Mouse (Mus musculus) lung, postnatal 0 days (tissue): ENCODE measurements around the gene St6galnac5. TPM values are rescaled to one million over a fixed set of nuclear protein-coding genes. Genes with fewer than 3 reads are reported as not detected.

Source experiments
- ATAC-seq: fragments of 200-750 bp; cut with Nextera tagmentation; 2 replicates; pipeline ENCODE4 v1.8.0; 2017; ENCODE audit warnings: moderate library complexity
- DNase-seq: peaks from one replicate; pipeline ENCODE4 v3.0.0-alpha.2; 2016; ENCODE audit warnings: low spot score
- H3K27ac ChIP-seq: fragments of 300-500 bp; sonication (generic); 2 replicates; pipeline ENCODE4 v1.5.1; 2014; ENCODE audit warnings: antibody characterized with exemption, mild to moderate bottlenecking, low read length, mixed read lengths
- H3K27me3 ChIP-seq: fragments of 300-500 bp; sonication (generic); replicated peaks from 2 replicates; pipeline ENCODE4 v1.6.1; 2014; ENCODE audit warnings: low read length, mixed read lengths; ENCODE audit not compliant: insufficient read depth
- H3K36me3 ChIP-seq: fragments of 300-500 bp; sonication (generic); 2 replicates; pipeline ENCODE4 v1.6.1; 2014; ENCODE audit warnings: low read length, mixed read lengths; ENCODE audit not compliant: insufficient read depth
- H3K4me1 ChIP-seq: fragments of 300-500 bp; sonication (generic); 2 replicates; pipeline ENCODE4 v1.6.1; 2014; ENCODE audit warnings: antibody characterized with exemption, low read depth, low read length, mixed read lengths; ENCODE audit not compliant: insufficient read depth
- H3K4me2 ChIP-seq: fragments of 300-500 bp; sonication (generic); replicated peaks from 2 replicates; pipeline ENCODE4 v1.6.1; 2014; ENCODE audit warnings: low read depth, mild to moderate bottlenecking, low read length, moderate library complexity, mixed read lengths
- H3K4me3 ChIP-seq: fragments of 300-500 bp; sonication (generic); 2 replicates; pipeline ENCODE4 v1.5.1; 2014; ENCODE audit warnings: low read depth, low read length
- H3K9ac ChIP-seq: fragments of 300-500 bp; sonication (generic); replicated peaks from 2 replicates; pipeline ENCODE4 v1.6.1; 2014; ENCODE audit warnings: low read depth, mild to moderate bottlenecking
- H3K9me3 ChIP-seq: fragments of 300-500 bp; sonication (generic); 2 replicates; pipeline ENCODE4 v1.6.1; 2016; ENCODE audit warnings: low read length, mixed read lengths
- CTCF ChIP-seq: IDR thresholded peaks from 2 replicates; pipeline ENCODE4 v1.5.1; 2016; ENCODE audit warnings: antibody characterized with exemption, mild to moderate bottlenecking
- EP300 ChIP-seq: IDR thresholded peaks from 2 replicates; pipeline ENCODE4 v1.6.1; 2016; ENCODE audit warnings: antibody characterized with exemption, mild to moderate bottlenecking, control low read depth
- whole genome bisulfite sequencing: fragments of 180-500 bp; shearing (Covaris S2); extraction: QIAGEN DNeasy Blood & Tissue Kit; methylation state at CpG from one replicate; pipeline ENCODE4 v1.1.7; 2014; 5-methylcytosine and 5-hydroxymethylcytosine counted together
- polyA plus RNA-seq: library from polyadenylated mRNA; unstranded; fragments of >200 nt; fragmentation: Nextera tagmentation; extraction: Ambion mirVana; gene quantifications from 2 replicates; pipeline ENCODE4 v1.2.1, GENCODE M21; 2015

St6galnac5 gene
- polyA plus RNA-seq, 1 experiment from 2014 or later, result 2.4 TPM

- ATAC-seq, result no peak
- no peak overlapping the region for H3K9ac ChIP-seq
- no peak overlapping the region for H3K27ac ChIP-seq
- H3K4me2 ChIP-seq, result no peak overlapping the region
- H3K4me1 ChIP-seq, result no peaks in the 10 kb centered on the region
- H3K36me3 ChIP-seq, result no peaks in the 10 kb centered on the region
- 50% methylated on average over 11 of the region's 11 CpGs for WGBS
- H3K4me3 ChIP-seq, result no peak overlapping the region
- no peak for TF ChIP-seq EP300
- TF ChIP-seq CTCF, result no peak
- H3K27me3 ChIP-seq, result no peaks in the 10 kb centered on the region
- no peak for DNase-seq
- H3K9me3 ChIP-seq, result no peaks in the 10 kb centered on the region
These were observed 30.2 kb downstream of the St6galnac5 start for GRCm38 (mm10) chr3:152951634-152952545.

- H3K27ac ChIP-seq, result no peak overlapping the region
- no peak overlapping the region for H3K9ac ChIP-seq
- no peaks in the 10 kb centered on the region for H3K9me3 ChIP-seq
- no peak overlapping the region for H3K4me3 ChIP-seq
- H3K36me3 ChIP-seq, result no peaks in the 10 kb centered on the region
- H3K4me1 ChIP-seq, result no peaks in the 10 kb centered on the region
- no peak overlapping the region for H3K4me2 ChIP-seq
- no peaks in the 10 kb centered on the region for H3K27me3 ChIP-seq
- ATAC-seq (no peak), DNase-seq (no peak)
- TF ChIP-seq EP300, result no peak
- no peak; the same call in 1 of the 2 replicates for TF ChIP-seq CTCF
- WGBS, result 89% methylated on average over 9 of the region's 9 CpGs
These were observed 31.1 kb downstream of the St6galnac5 start for GRCm38 (mm10) chr3:152950914-152951313.

- DNase-seq (no peak), ATAC-seq (no peak)
- no peaks in the 10 kb centered on the region for H3K27me3 ChIP-seq
- H3K4me1 ChIP-seq, result no peaks in the 10 kb centered on the region
- no peak overlapping the region for H3K9ac ChIP-seq
- no peaks in the 10 kb centered on the region for H3K36me3 ChIP-seq
- no peak overlapping the region for H3K27ac ChIP-seq
- H3K9me3 ChIP-seq, result no peaks in the 10 kb centered on the region
- H3K4me2 ChIP-seq, result no peak overlapping the region
- TF ChIP-seq EP300 (no peak), CTCF (no peak)
- no peak overlapping the region for H3K4me3 ChIP-seq
- WGBS, result 88% methylated on average over 5 of the region's 5 CpGs
These were observed 31.7 kb downstream of the St6galnac5 start for GRCm38 (mm10) chr3:152950299-152950698.

- TF ChIP-seq CTCF (no peak), EP300 (no peak)
These were observed 32.7 kb downstream of the St6galnac5 start for GRCm38 (mm10) chr3:152949233-152949777.

GRCm38 (mm10) chr3:152948556-152948955 is 33.5 kb downstream of the St6galnac5 start:
- ATAC-seq, result no peak
- Histone ChIP-seq H3K9me3 (no peaks in the 10 kb centered on the region), H3K9ac (no peak overlapping the region), H3K36me3 (no peaks in the 10 kb centered on the region), H3K27ac (no peak overlapping the region), H3K27me3 (no peaks in the 10 kb centered on the region), H3K4me2 (no peak overlapping the region), H3K4me3 (no peak overlapping the region), H3K4me1 (no peaks in the 10 kb centered on the region)
- DNase-seq, result no peak
- 80% methylated on average over 7 of the region's 7 CpGs for whole genome bisulfite sequencing
- TF ChIP-seq EP300, result no peak
- TF ChIP-seq CTCF, result no peak

More at GRCm38 (mm10) chr3:152949233-152949777, 32.7 kb downstream of the St6galnac5 start:
- Histone ChIP-seq H3K9ac (no peak overlapping the region), H3K4me1 (no peaks in the 10 kb centered on the region), H3K4me2 (no peak overlapping the region), H3K27me3 (no peaks in the 10 kb centered on the region), H3K4me3 (no peak overlapping the region), H3K27ac (no peak overlapping the region), H3K36me3 (no peaks in the 10 kb centered on the region), H3K9me3 (no peaks in the 10 kb centered on the region)
- ATAC-seq (no peak), DNase-seq (no peak)
- 89% methylated on average over 15 of the region's 15 CpGs for WGBS

- WGBS, result 81% methylated on average over 11 of the region's 11 CpGs
- Histone ChIP-seq H3K27me3 (no peaks in the 10 kb centered on the region), H3K4me3 (no peak overlapping the region), H3K4me1 (no peaks in the 10 kb centered on the region), H3K36me3 (no peaks in the 10 kb centered on the region), H3K4me2 (no peak overlapping the region), H3K27ac (no peak overlapping the region), H3K9ac (no peak overlapping the region), H3K9me3 (no peaks in the 10 kb centered on the region)
- no peak for ATAC-seq
- no peak for TF ChIP-seq CTCF
- DNase-seq, result no peak
These were observed 34.9 kb downstream of the St6galnac5 start for GRCm38 (mm10) chr3:152947031-152947640.
